Mouse (Mus musculus) gastrocnemius, adult 8-10 months (tissue): ENCODE data around the gene AC161166.1. TPM values are rescaled to one million over a fixed set of nuclear protein-coding genes. Genes with fewer than 3 reads are reported as not detected.
"Not testable (repeated sequence)": the region's sequence is repeated elsewhere in the genome, so short reads cannot be mapped to it uniquely, and the experiment has no call there.

Experiments
- DNase-seq, 2 experiments: peaks; one replicate each; pipeline ENCODE4 v3.0.0; 2022; ENCODE audit warnings: low spot score in 2 of 2
- total RNA-seq, 4 experiments: library from RNA; stranded (reverse); gene quantifications; 2 replicates each; pipeline ENCODE4 v1.2.4; 2022

AC161166.1 gene
- total RNA-seq, 4 experiments from 2014 or later, result not detected

- DNase-seq, result no peak
These were observed 25.6 kb downstream of the AC161166.1 start for GRCm38 (mm10) chr7:24486654-24487130.

- no peak for DNase-seq
These were observed 26.8 kb downstream of the AC161166.1 start for GRCm38 (mm10) chr7:24485481-24485880.

GRCm38 (mm10) chr7:24483291-24483690 lies 29.0 kb downstream of the AC161166.1 start:
- not testable (repeated sequence) for DNase-seq

GRCm38 (mm10) chr7:24482208-24483020 lies 29.8 kb downstream of the AC161166.1 start:
- no peak for DNase-seq

- DNase-seq, result peak; percentile 63 to 69
These were observed 30.6 kb downstream of the AC161166.1 start, which contains the start of gene Cadm4 for GRCm38 (mm10) chr7:24481474-24482207. Cadm4 (plus strand) TSS chr7:24482023.

GRCm38 (mm10) chr7:24480986-24481473 lies 31.2 kb downstream of the AC161166.1 start:
- DNase-seq, result no peak

- peak; percentile 25 to 31 for DNase-seq
These were observed 31.9 kb downstream of the AC161166.1 start for GRCm38 (mm10) chr7:24480121-24480941.

- no peak for DNase-seq
These were observed 32.6 kb downstream of the AC161166.1 start for GRCm38 (mm10) chr7:24479685-24480084.

- no peak for DNase-seq
These were observed 33.3 kb downstream of the AC161166.1 start for GRCm38 (mm10) chr7:24478911-24479310.

- DNase-seq, result no peak
These were observed 35.4 kb downstream of the AC161166.1 start for GRCm38 (mm10) chr7:24476856-24477255.

- no peak for DNase-seq
These were observed 35.9 kb downstream of the AC161166.1 start for GRCm38 (mm10) chr7:24476338-24476737.

- DNase-seq, result no peak
These were observed 37.3 kb downstream of the AC161166.1 start for GRCm38 (mm10) chr7:24474811-24475506.

- DNase-seq, result peak in 1 of 2 experiments; percentile 28
These were observed 38.2 kb downstream of the AC161166.1 start for GRCm38 (mm10) chr7:24473913-24474529.

- DNase-seq, result no peak
These were observed 39.3 kb downstream of the AC161166.1 start for GRCm38 (mm10) chr7:24472937-24473336.

GRCm38 (mm10) chr7:24472442-24472841 lies 39.8 kb downstream of the AC161166.1 start:
- DNase-seq, result no peak

GRCm38 (mm10) chr7:24470356-24470755 lies 41.9 kb downstream of the AC161166.1 start:
- no peak for DNase-seq

GRCm38 (mm10) chr7:24469126-24469525 lies 43.1 kb downstream of the AC161166.1 start:
- DNase-seq, result no peak

GRCm38 (mm10) chr7:24467886-24468285 lies 44.4 kb downstream of the AC161166.1 start:
- DNase-seq, result no peak

GRCm38 (mm10) chr7:24466835-24467234 lies 45.4 kb downstream of the AC161166.1 start:
- DNase-seq, result no peak
